Mouse (Mus musculus): Measurements from ENCODE around the gene Zfp704.

Zfp704 gene

GRCm38 (mm10) chr3:9599738-9600410, 10.0 kb downstream of the Zfp704 start:
- peak; percentile 65 for DNase-seq (ENCODE audit: low read depth, low spot score)

- DNase-seq (ENCODE audit: low read depth, low spot score) = no peak
These were observed 11.8 kb downstream of the Zfp704 start for GRCm38 (mm10) chr3:9598061-9598460.

- no peak for DNase-seq (ENCODE audit: low read depth, low spot score)
These were observed 15.4 kb downstream of the Zfp704 start for GRCm38 (mm10) chr3:9594457-9594856.

- DNase-seq (ENCODE audit: low read depth, low spot score) = peak; percentile 73
These were observed 16.1 kb downstream of the Zfp704 start for GRCm38 (mm10) chr3:9593832-9594231.

GRCm38 (mm10) chr3:9591416-9592110, 18.3 kb downstream of the Zfp704 start:
- peak; percentile 75 for DNase-seq (ENCODE audit: low read depth, low spot score)

- DNase-seq (ENCODE audit: low read depth, low spot score) = no peak
These were observed 21.2 kb downstream of the Zfp704 start for GRCm38 (mm10) chr3:9588635-9589034.

GRCm38 (mm10) chr3:9587304-9587703, 22.6 kb downstream of the Zfp704 start:
- no peak for DNase-seq (ENCODE audit: low read depth, low spot score)

GRCm38 (mm10) chr3:9583516-9583915, 26.4 kb downstream of the Zfp704 start:
- DNase-seq (ENCODE audit: low read depth, low spot score) = no peak

GRCm38 (mm10) chr3:9580952-9581798, 28.7 kb downstream of the Zfp704 start:
- DNase-seq (ENCODE audit: low read depth, low spot score) = no peak

- DNase-seq (ENCODE audit: low read depth, low spot score) = no peak
These were observed 29.8 kb downstream of the Zfp704 start for GRCm38 (mm10) chr3:9580102-9580501.

GRCm38 (mm10) chr3:9579028-9579643, 30.7 kb downstream of the Zfp704 start:
- no peak for DNase-seq (ENCODE audit: low read depth, low spot score)

- DNase-seq (ENCODE audit: low read depth, low spot score) = no peak
These were observed 33.0 kb downstream of the Zfp704 start for GRCm38 (mm10) chr3:9576872-9577271.

GRCm38 (mm10) chr3:9574305-9574704, 35.6 kb downstream of the Zfp704 start:
- DNase-seq (ENCODE audit: low read depth, low spot score) = no peak

GRCm38 (mm10) chr3:9573581-9573980, 36.3 kb downstream of the Zfp704 start:
- no peak for DNase-seq (ENCODE audit: low read depth, low spot score)

GRCm38 (mm10) chr3:9572261-9572660, 37.6 kb downstream of the Zfp704 start:
- no peak for DNase-seq (ENCODE audit: low read depth, low spot score)

GRCm38 (mm10) chr3:9570782-9571181, 39.1 kb downstream of the Zfp704 start:
- no peak for DNase-seq (ENCODE audit: low read depth, low spot score)

- peak; percentile 42 for DNase-seq (ENCODE audit: low read depth, low spot score)
These were observed 40.2 kb downstream of the Zfp704 start for GRCm38 (mm10) chr3:9569706-9570105.

GRCm38 (mm10) chr3:9568565-9569228, 41.2 kb downstream of the Zfp704 start:
- DNase-seq (ENCODE audit: low read depth, low spot score) = no peak

- DNase-seq (ENCODE audit: low read depth, low spot score) = no peak
These were observed 41.9 kb downstream of the Zfp704 start for GRCm38 (mm10) chr3:9567948-9568347.

- no peak for DNase-seq (ENCODE audit: low read depth, low spot score)
These were observed 43.1 kb downstream of the Zfp704 start for GRCm38 (mm10) chr3:9566831-9567230.

- no peak for DNase-seq (ENCODE audit: low read depth, low spot score)
These were observed 46.3 kb downstream of the Zfp704 start for GRCm38 (mm10) chr3:9563562-9563961.

All from ES-CJ7 (cell line).